Mouse (Mus musculus) adrenal gland, postnatal 0 days (tissue): ENCODE results near the gene 7530416G11Rik. TPM values are rescaled to one million over a fixed set of nuclear protein-coding genes. Genes with fewer than 3 reads are reported as not detected.

Experiments used
- polyA plus RNA-seq: library from polyadenylated mRNA; unstranded; fragments of >200 nt; fragmentation: Nextera tagmentation; extraction: Ambion mirVana; gene quantifications from 2 replicates; pipeline ENCODE4 v1.2.1, GENCODE M21; 2015

The 7530416G11Rik gene
- polyA plus RNA-seq, result not detected in 2 replicates

GRCm38 (mm10) chr15:85503127-85503526 is at the start of gene 7530416G11Rik:
Gene 7530416G11Rik (minus strand): TSS chr15:85503227.

Other genes with a start within 250 kb of the 7530416G11Rik start
- gene Atxn10, start 167.0 kb downstream of the 7530416G11Rik start, polyA plus RNA-seq, result 174 and 187 TPM in 2 replicates
- gene Wnt7b, start 79.2 kb upstream of the 7530416G11Rik start, polyA plus RNA-seq, result 0.41 and 0.72 TPM in 2 replicates
- gene Ppara, start 231.8 kb upstream of the 7530416G11Rik start, polyA plus RNA-seq, result 9.6 and 12.3 TPM in 2 replicates